Comparison of ENCODE assay signal across 30 mouse cellular contexts in genomic region chr12:15986351-15986750, GRCm38 (mm10).
DNase-seq lines count a peak whose midpoint lies in the region; ATAC-seq and TF ChIP-seq lines count a peak whose summit lies in the region.
"Had no signal": no experiment of that assay in that cellular context is flagged by ENCODE, and none has a peak within 500 bp of the region (broad histone marks: within the 10 kb centered on the region; RNA-seq: fewer than 3 reads in every experiment).

No protein-coding gene starts in this region.

- H3K27me3 ChIP-seq in midbrain, embryonic 11.5 days (ENCODE audit: control insufficient read depth, insufficient read depth, low read length) = no peaks in the 10 kb centered on the region
- no peaks in the 10 kb centered on the region for H3K27me3 ChIP-seq in midbrain, embryonic 16.5 days (ENCODE audit: control insufficient read depth, insufficient read depth, low read depth, low read length)
- H3K27me3 ChIP-seq: CH12.LX; embryonic facial prominence, embryonic 13.5 days; forebrain, embryonic 13.5 days; heart, embryonic 13.5 days; hindbrain, embryonic 12.5 days; hindbrain, embryonic 15.5 days had no signal

- intact Hi-C loops in gastrocnemius, adult 2 months (cut with DNase I) = no loop called here
- intact Hi-C loops in left cerebral cortex, postnatal 25 days (cut with DNase I) = no loop called here

- no peak overlapping the region for H3K4me2 ChIP-seq in midbrain, embryonic 11.5 days
- no peak overlapping the region for H3K4me2 ChIP-seq in midbrain, embryonic 16.5 days (ENCODE audit: low read length)
- H3K4me2 ChIP-seq: embryonic facial prominence, embryonic 13.5 days; forebrain, embryonic 13.5 days; heart, embryonic 13.5 days; hindbrain, embryonic 12.5 days; hindbrain, embryonic 15.5 days had no signal

- no peak for TF ChIP-seq CTCF in gastrocnemius, adult 2 months (IDR thresholded peaks at IDR 0.05)

- H3K9ac ChIP-seq in midbrain, embryonic 11.5 days (ENCODE audit: low read length) = no peak overlapping the region
- no peak overlapping the region for H3K9ac ChIP-seq in midbrain, embryonic 16.5 days (ENCODE audit: low read depth, low read length)
- H3K9ac ChIP-seq: embryonic facial prominence, embryonic 13.5 days; forebrain, embryonic 13.5 days; forebrain, postnatal 0 days; heart, embryonic 13.5 days; hindbrain, embryonic 12.5 days; hindbrain, embryonic 15.5 days had no signal

- H3K9me3 ChIP-seq in midbrain, embryonic 11.5 days (ENCODE audit: control insufficient read depth, low read length) = no peaks in the 10 kb centered on the region
- H3K9me3 ChIP-seq in midbrain, embryonic 16.5 days (replicated peaks; ENCODE audit: control insufficient read depth, low read length, poor library complexity, severe bottlenecking) = no peaks in the 10 kb centered on the region
- H3K9me3 ChIP-seq: embryonic facial prominence, embryonic 10.5 days; embryonic facial prominence, embryonic 13.5 days; forebrain, embryonic 10.5 days; forebrain, embryonic 13.5 days; G1E; heart, embryonic 13.5 days; hindbrain, embryonic 12.5 days; hindbrain, embryonic 15.5 days had no signal

- no peak overlapping the region for H3K4me3 ChIP-seq in gastrocnemius, adult 2 months
- H3K4me3 ChIP-seq in midbrain, embryonic 11.5 days (ENCODE audit: low read depth, low read length) = no peak overlapping the region
- no peak overlapping the region for H3K4me3 ChIP-seq in midbrain, embryonic 16.5 days (ENCODE audit: low read depth, low read length)
- H3K4me3 ChIP-seq: embryonic facial prominence, embryonic 10.5 days; embryonic facial prominence, embryonic 13.5 days; forebrain, embryonic 10.5 days; forebrain, embryonic 13.5 days; heart, embryonic 13.5 days; hindbrain, embryonic 12.5 days; hindbrain, embryonic 15.5 days had no signal

- peak overlapping the region; percentile 91; the same call in 1 of the 2 replicates for H3K27ac ChIP-seq in gastrocnemius, adult 2 months
- no peak overlapping the region for H3K27ac ChIP-seq in midbrain, embryonic 11.5 days (ENCODE audit: low read depth, low read length)
- H3K27ac ChIP-seq in midbrain, embryonic 16.5 days (ENCODE audit: low read length) = no peak overlapping the region
- H3K27ac ChIP-seq: embryonic facial prominence, embryonic 10.5 days; embryonic facial prominence, embryonic 13.5 days; forebrain, embryonic 10.5 days; forebrain, embryonic 13.5 days; hindbrain, embryonic 12.5 days; hindbrain, embryonic 15.5 days had no signal

- DNase-seq in gastrocnemius, adult 2 months = no peak
- DNase-seq in gastrocnemius, adult 8-10 months (ENCODE audit: low spot score in 2 of 2) = no peak
- peak; percentile 35 for DNase-seq in midbrain, embryonic 11.5 days (ENCODE audit: low spot score, missing footprints)
- DNase-seq in NIH3T3 (ENCODE audit: low read depth) = peak; percentile 68
- DNase-seq in ovary, postnatal 14 days (ENCODE audit: low spot score) = no peak
- no peak for DNase-seq in left cerebral cortex, postnatal 25 days (ENCODE audit: low spot score in 2 of 2)
- no peak for DNase-seq in ovary, adult 18-20 months (ENCODE audit: low spot score)
- DNase-seq: adrenal gland, adult 8-10 months; adrenal gland, postnatal 25 days; B cell, adult 2 months; cerebellum, adult 11-12 months; cerebellum, adult 8-10 months; cerebellum, postnatal 10 days; cerebellum, postnatal 36 days; embryo, embryonic 11 days; forebrain, postnatal 0 days; gastrocnemius, postnatal 10 days; gastrocnemius, postnatal 36 days; kidney, adult 11 months had no signal

- no peak for ATAC-seq in midbrain, embryonic 11.5 days (ENCODE audit: low FRiP score)
- ATAC-seq in midbrain, embryonic 16.5 days = no peak
- ATAC-seq: activated CD4-positive, CD25-positive, alpha-beta regulatory T cell, adult 4 months; forebrain, embryonic 13.5 days; forebrain, postnatal 0 days had no signal

- H3K36me3 ChIP-seq in midbrain, embryonic 11.5 days (ENCODE audit: control insufficient read depth, insufficient read depth, low read length) = no peaks in the 10 kb centered on the region
- no peaks in the 10 kb centered on the region for H3K36me3 ChIP-seq in midbrain, embryonic 16.5 days (ENCODE audit: control insufficient read depth, insufficient read depth, low read length)
- H3K36me3 ChIP-seq: embryonic facial prominence, embryonic 10.5 days; embryonic facial prominence, embryonic 13.5 days; forebrain, embryonic 10.5 days; G1E; heart, embryonic 13.5 days; hindbrain, embryonic 12.5 days; hindbrain, embryonic 15.5 days had no signal

- no peaks in the 10 kb centered on the region for H3K4me1 ChIP-seq in midbrain, embryonic 11.5 days (ENCODE audit: control insufficient read depth, insufficient read depth, low read length)
- no peaks in the 10 kb centered on the region for H3K4me1 ChIP-seq in midbrain, embryonic 16.5 days (ENCODE audit: control insufficient read depth, insufficient read depth, low read length)
- H3K4me1 ChIP-seq: forebrain, embryonic 13.5 days; hindbrain, embryonic 12.5 days had no signal

Comparison
In these comparisons a context has a peak if more than half of its experiments do, and no peak if none do; other contexts are left out.
1. DNase-seq: peak in midbrain, embryonic 11.5 days (single experiment) and NIH3T3 (single experiment); none in gastrocnemius, adult 2 months (single experiment), gastrocnemius, adult 8-10 months (0 of 2), ovary, postnatal 14 days (single experiment), left cerebral cortex, postnatal 25 days (0 of 2) and ovary, adult 18-20 months (single experiment).